Mouse (Mus musculus) CD4-positive naive resting alpha-beta T cell, adult 76 days (primary cell): ENCODE measurements around the gene Tmem50a. TPM values are rescaled to one million over a fixed set of nuclear protein-coding genes. Genes with fewer than 3 reads are reported as not detected.

ENCODE experiments used
- total RNA-seq: library from RNA; stranded (reverse); gene quantifications from one replicate; pipeline ENCODE4 v1.2.4, GENCODE M21; 2023

Gene Tmem50a
- 152 TPM for total RNA-seq

DNA sequence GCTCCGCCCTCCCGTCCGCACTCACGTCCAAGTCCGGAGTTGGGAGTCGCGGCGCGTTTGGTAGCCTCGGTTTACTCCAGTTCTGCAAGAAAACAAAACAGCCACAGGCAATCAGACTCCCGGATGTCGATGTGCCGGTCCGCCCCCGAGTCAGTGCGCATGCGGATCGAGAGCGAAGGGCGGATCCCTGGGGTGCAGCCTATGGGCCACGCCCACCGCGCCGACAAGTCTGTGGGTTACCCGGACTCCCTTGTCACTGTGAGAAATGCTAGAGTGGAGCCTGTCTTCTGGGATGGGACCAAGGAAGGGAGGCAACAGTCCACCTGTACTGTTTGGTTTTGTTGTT, at the start of gene Tmem50a:
Gene Tmem50a, minus strand, starts transcription at position 161 of the 346 bp plus-strand sequence.

GRCm38 (mm10) chr4:134930684-134931481, 16.1 kb upstream of the Tmem50a start, which contains the start of gene Syf2:
Gene Syf2, plus strand, starts transcription at chr4:134930898.

DNA sequence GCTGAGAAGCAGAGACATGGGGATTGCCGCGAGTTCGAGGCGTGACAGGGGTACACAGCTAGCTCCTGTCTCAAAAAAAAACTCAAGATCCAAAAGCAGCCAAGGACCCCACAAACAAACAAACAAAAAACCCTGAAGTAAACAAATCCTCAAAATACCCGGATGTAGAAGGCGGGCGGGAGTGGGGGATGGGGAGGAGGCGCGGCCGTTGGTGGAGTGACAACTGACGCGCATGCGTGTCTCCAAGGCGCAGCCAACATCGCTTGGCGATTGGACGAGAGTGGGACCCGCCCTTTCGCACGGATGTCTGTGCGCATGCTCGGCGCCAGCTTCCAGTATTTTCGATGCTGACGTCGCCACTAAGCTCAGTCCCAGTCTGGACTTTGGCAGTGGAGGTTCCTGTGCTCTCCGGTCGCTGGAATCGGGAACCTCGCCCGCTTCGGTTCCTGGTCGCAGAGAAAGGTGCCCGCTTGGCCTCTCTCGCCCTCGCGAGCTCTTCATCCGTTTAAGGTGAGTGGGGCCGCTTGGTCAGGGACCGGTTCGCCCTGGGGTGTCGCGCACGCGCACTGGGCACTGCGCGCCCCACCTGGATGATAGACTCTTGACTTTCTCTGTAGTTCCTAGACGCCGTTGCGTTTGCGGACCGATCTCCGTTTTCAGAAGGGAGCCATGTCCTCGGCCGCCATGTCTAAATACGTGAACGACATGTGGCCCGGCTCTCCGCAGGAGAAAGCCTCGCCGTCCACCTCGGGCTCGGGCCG, 8.6 kb upstream of the Tmem50a start, which contains the start of gene Rsrp1:
Gene Rsrp1, plus strand, starts transcription at position 335 of the 761 bp plus-strand sequence.

GRCm38 (mm10) chr4:134863937-134864729, 50.7 kb downstream of the Tmem50a start, which contains the start of gene Rhd:
Gene Rhd, plus strand, starts transcription at chr4:134864536.

GRCm38 (mm10) chr4:134853259-134853636, 61.6 kb downstream of the Tmem50a start, which contains the start of gene Maco1:
Gene Maco1, minus strand, starts transcription at chr4:134853345.

Other genes with a start within 250 kb of the Tmem50a start
- 8.2 TPM for gene Man1c1, start 210.7 kb downstream of the Tmem50a start, total RNA-seq
- 125 TPM for gene Ldlrap1, start 147.0 kb downstream of the Tmem50a start, total RNA-seq
- 36.8 TPM for gene Maco1, start 61.7 kb downstream of the Tmem50a start, total RNA-seq
- gene Rhd, start 50.5 kb downstream of the Tmem50a start, total RNA-seq, result not detected
- gene Rsrp1, start 8.6 kb upstream of the Tmem50a start, total RNA-seq, result 354 TPM
- gene Syf2, start 15.9 kb upstream of the Tmem50a start, total RNA-seq, result 281 TPM
- gene Runx3, start 205.6 kb upstream of the Tmem50a start, total RNA-seq, result 100 TPM